Mouse (Mus musculus): ENCODE measurements around the gene Tnfrsf25.

- no peak for TF ChIP-seq POLR2A (IDR thresholded peaks at IDR 0.05; ENCODE audit: insufficient read length, low read depth)
- no peak for TF ChIP-seq MAX (IDR thresholded peaks at IDR 0.05; ENCODE audit: low read depth)
- TF ChIP-seq MYOD1 (IDR thresholded peaks at IDR 0.05; ENCODE audit: control insufficient read depth in 1 of 3, insufficient read length in 2 of 3, low read depth in 2 of 3) = peak in 2 of 3 experiments; percentile 90 to 93
- TF ChIP-seq TCF12 (IDR thresholded peaks at IDR 0.05; ENCODE audit: insufficient read depth, poor library complexity, severe bottlenecking) = peak; percentile 53
- peak; percentile 8 to 95 (median 85) for TF ChIP-seq MYOG (IDR thresholded peaks at IDR 0.05; ENCODE audit: control insufficient read depth in 1 of 3, insufficient read depth in 1 of 3, insufficient read length in 2 of 3, low read depth in 2 of 3)
- TF ChIP-seq REST (IDR thresholded peaks at IDR 0.05; ENCODE audit: insufficient read depth, insufficient read length) = no peak
- peak; percentile 2 for TF ChIP-seq POLR2AphosphoS2 (IDR thresholded peaks at IDR 0.05; ENCODE audit: insufficient read length, low read depth)
- TF ChIP-seq SRF (IDR thresholded peaks at IDR 0.05; ENCODE audit: control insufficient read depth, insufficient read length, low read depth) = no peak
- no peak for TF ChIP-seq USF1 (IDR thresholded peaks at IDR 0.05; ENCODE audit: low read depth)
- TF ChIP-seq TCF3 (IDR thresholded peaks at IDR 0.05; ENCODE audit: insufficient read length, low read depth) = peak; percentile 76
Observed at GRCm38 (mm10) chr4:152068166-152068724, 47.5 kb upstream of the Tnfrsf25 start.

Data from myocyte (in vitro differentiated cells).